Mouse (Mus musculus) neural tube, embryonic 15.5 days (tissue): ENCODE results near the gene Gstt4. TPM values are rescaled to one million over a fixed set of nuclear protein-coding genes. Genes with fewer than 3 reads are reported as not detected.

Source experiments
- ATAC-seq: fragments of 200-750 bp; cut with Nextera tagmentation; 2 replicates; pipeline ENCODE4 v1.8.0; 2017; ENCODE audit warnings: mild to moderate bottlenecking, moderate TSS enrichment, moderate library complexity; ENCODE audit not compliant: low FRiP score
- H3K27ac ChIP-seq: fragments of 300-500 bp; sonication (generic); replicated peaks from 2 replicates; pipeline ENCODE4 v1.5.1; 2015; ENCODE audit warnings: mild to moderate bottlenecking, inconsistent platforms
- H3K27me3 ChIP-seq: fragments of 300-500 bp; sonication (generic); replicated peaks from 2 replicates; pipeline ENCODE4 v1.6.1; 2015; ENCODE audit warnings: inconsistent platforms
- H3K36me3 ChIP-seq: fragments of 300-500 bp; sonication (generic); 2 replicates; pipeline ENCODE4 v1.6.1; 2015; ENCODE audit warnings: inconsistent platforms
- H3K4me1 ChIP-seq: fragments of 300-500 bp; sonication (generic); 2 replicates; pipeline ENCODE4 v1.6.1; 2015; ENCODE audit warnings: inconsistent platforms
- H3K4me2 ChIP-seq: fragments of 300-500 bp; sonication (generic); 2 replicates; pipeline ENCODE4 v1.6.1; 2015; ENCODE audit warnings: inconsistent platforms, mild to moderate bottlenecking, moderate library complexity
- H3K4me3 ChIP-seq: fragments of 300-500 bp; sonication (generic); replicated peaks from 2 replicates; pipeline ENCODE4 v1.5.1; 2015; ENCODE audit warnings: mild to moderate bottlenecking, inconsistent platforms
- H3K9ac ChIP-seq: fragments of 300-500 bp; sonication (generic); replicated peaks from 2 replicates; pipeline ENCODE4 v1.6.1; 2015; ENCODE audit warnings: mild to moderate bottlenecking, inconsistent platforms
- H3K9me3 ChIP-seq: fragments of 300-500 bp; sonication (generic); replicated peaks from 2 replicates; pipeline ENCODE4 v1.6.1; 2016; ENCODE audit warnings: inconsistent platforms
- WGBS: fragments of 180-500 bp; shearing (Covaris S2); methylation state at CpG from one replicate; pipeline ENCODE4 v1.1.7; 2015; ENCODE audit warnings: mixed read lengths; 5-methylcytosine and 5-hydroxymethylcytosine counted together
- polyA plus RNA-seq: library from polyadenylated mRNA; unstranded; fragments of >200 nt; fragmentation: Nextera tagmentation; extraction: Ambion mirVana; gene quantifications from 2 replicates; pipeline ENCODE4 v1.2.1, GENCODE M21; 2015

The Gstt4 gene
- polyA plus RNA-seq, 1 experiment from 2014 or later, result not detected

- Histone ChIP-seq H3K9me3 (no peaks in the 10 kb centered on the region), H3K4me3 (peak overlapping the region; percentile 32), H3K36me3 (no peaks in the 10 kb centered on the region), H3K27me3 (peaks cover 18% of the 10 kb centered on the region; the same call in 1 of the 2 replicates), H3K9ac (0 out of 2 replicates have a peak overlapping the region, but pooled peaks have one; percentile 5), H3K27ac (no peak overlapping the region), H3K4me2 (peak overlapping the region; percentile 70), H3K4me1 (peaks cover 43% of the 10 kb centered on the region)
- 5% methylated on average over 10 of the region's 10 CpGs for WGBS
- no peak for ATAC-seq
Measured at GRCm38 (mm10) chr10:75835307-75835706, 13.0 kb upstream of the Gstt4 start.

- H3K9ac ChIP-seq, result peak overlapping the region; percentile 34; the same call in 1 of the 2 replicates
- WGBS, result 15% methylated on average over 9 of the region's 9 CpGs
- peak overlapping the region; percentile 70 for H3K4me2 ChIP-seq
- H3K9me3 ChIP-seq, result no peaks in the 10 kb centered on the region
- peak overlapping the region; percentile 41 for H3K4me3 ChIP-seq
- no peak overlapping the region for H3K27ac ChIP-seq
- H3K36me3 ChIP-seq, result no peaks in the 10 kb centered on the region
- peaks cover 43% of the 10 kb centered on the region for H3K4me1 ChIP-seq
- peaks cover 18% of the 10 kb centered on the region; the same call in 1 of the 2 replicates for H3K27me3 ChIP-seq
- ATAC-seq, result no peak
Measured at GRCm38 (mm10) chr10:75834721-75835120, 12.4 kb upstream of the Gstt4 start.

- H3K4me1 ChIP-seq, result peaks cover 43% of the 10 kb centered on the region
- H3K27ac ChIP-seq, result no peak overlapping the region
- H3K4me3 ChIP-seq, result peak overlapping the region; percentile 41
- H3K9me3 ChIP-seq, result no peaks in the 10 kb centered on the region
- 5% methylated on average over 21 of the region's 21 CpGs for WGBS
- H3K36me3 ChIP-seq, result no peaks in the 10 kb centered on the region
- peak overlapping the region; percentile 70 for H3K4me2 ChIP-seq
- no peak for ATAC-seq
- peak overlapping the region; percentile 34 for H3K9ac ChIP-seq
- H3K27me3 ChIP-seq, result peaks cover 18% of the 10 kb centered on the region; the same call in 1 of the 2 replicates
Measured at GRCm38 (mm10) chr10:75834250-75834649, 11.9 kb upstream of the Gstt4 start.

- WGBS, result 24% methylated on average over 21 of the region's 21 CpGs
- Histone ChIP-seq H3K4me2 (peak overlapping the region; percentile 70), H3K9ac (peak overlapping the region; percentile 34; the same call in 1 of the 2 replicates), H3K27me3 (peaks cover 18% of the 10 kb centered on the region; the same call in 1 of the 2 replicates), H3K4me1 (peaks cover 43% of the 10 kb centered on the region), H3K9me3 (no peaks in the 10 kb centered on the region), H3K27ac (no peak overlapping the region), H3K4me3 (peak overlapping the region; percentile 41), H3K36me3 (no peaks in the 10 kb centered on the region)
- ATAC-seq, result no peak
Measured at GRCm38 (mm10) chr10:75833456-75834080, 11.2 kb upstream of the Gstt4 start.

- no peaks in the 10 kb centered on the region for H3K9me3 ChIP-seq
- ATAC-seq, result no peak
- H3K4me2 ChIP-seq, result no peak overlapping the region
- no peak overlapping the region for H3K9ac ChIP-seq
- H3K4me1 ChIP-seq, result peaks cover 35% of the 10 kb centered on the region
- no peak overlapping the region for H3K27ac ChIP-seq
- H3K36me3 ChIP-seq, result no peaks in the 10 kb centered on the region
- peaks cover 18% of the 10 kb centered on the region; the same call in 1 of the 2 replicates for H3K27me3 ChIP-seq
- H3K4me3 ChIP-seq, result no peak overlapping the region
- 73% methylated on average over 13 of the region's 13 CpGs for WGBS
Measured at GRCm38 (mm10) chr10:75832272-75832895, 10.0 kb upstream of the Gstt4 start.

GRCm38 (mm10) chr10:75830275-75830670 lies 7.9 kb upstream of the Gstt4 start:
- H3K9me3 ChIP-seq, result no peaks in the 10 kb centered on the region
- peaks cover 19% of the 10 kb centered on the region for H3K4me1 ChIP-seq
- no peak overlapping the region for H3K9ac ChIP-seq
- no peak for ATAC-seq
- H3K27ac ChIP-seq, result no peak overlapping the region
- H3K4me2 ChIP-seq, result no peak overlapping the region
- no peak overlapping the region for H3K4me3 ChIP-seq
- WGBS, result 96% methylated on average over 2 of the region's 2 CpGs
- H3K27me3 ChIP-seq, result peaks cover 18% of the 10 kb centered on the region; the same call in 1 of the 2 replicates
- H3K36me3 ChIP-seq, result no peaks in the 10 kb centered on the region

GRCm38 (mm10) chr10:75829529-75830274 lies 7.4 kb upstream of the Gstt4 start:
- Histone ChIP-seq H3K9me3 (no peaks in the 10 kb centered on the region), H3K4me2 (no peak overlapping the region), H3K9ac (no peak overlapping the region), H3K4me3 (no peak overlapping the region), H3K4me1 (peaks cover 14% of the 10 kb centered on the region), H3K27me3 (peaks cover 18% of the 10 kb centered on the region; the same call in 1 of the 2 replicates), H3K27ac (no peak overlapping the region), H3K36me3 (no peaks in the 10 kb centered on the region)
- 83% methylated on average over 2 of the region's 2 CpGs for whole genome bisulfite sequencing
- ATAC-seq, result no peak

- no peak overlapping the region for H3K4me3 ChIP-seq
- no peak overlapping the region; the same call in 1 of the 2 replicates for H3K27ac ChIP-seq
- H3K36me3 ChIP-seq, result no peaks in the 10 kb centered on the region
- H3K4me2 ChIP-seq, result no peak overlapping the region
- H3K9ac ChIP-seq, result no peak overlapping the region
- H3K27me3 ChIP-seq, result peaks cover 9% of the 10 kb centered on the region; the same call in 1 of the 2 replicates
- ATAC-seq, result peak; percentile 61; the same call in 1 of the 2 replicates
- H3K9me3 ChIP-seq, result no peaks in the 10 kb centered on the region
- peaks cover 3% of the 10 kb centered on the region; the same call in 1 of the 2 replicates for H3K4me1 ChIP-seq
Measured at GRCm38 (mm10) chr10:75828500-75828931, 6.2 kb upstream of the Gstt4 start.

GRCm38 (mm10) chr10:75827668-75828360 lies 5.5 kb upstream of the Gstt4 start:
- no peak for ATAC-seq
- WGBS, result 90% methylated on average over 4 of the region's 4 CpGs
- no peak overlapping the region for H3K9ac ChIP-seq
- H3K4me2 ChIP-seq, result no peak overlapping the region
- 0 out of 2 replicates have a peak, but pooled peaks cover 3% of the 10 kb centered on the region for H3K4me1 ChIP-seq
- no peak overlapping the region; the same call in 1 of the 2 replicates for H3K27ac ChIP-seq
- no peaks in the 10 kb centered on the region for H3K9me3 ChIP-seq
- H3K36me3 ChIP-seq, result no peaks in the 10 kb centered on the region
- H3K27me3 ChIP-seq, result 0 out of 2 replicates have a peak, but pooled peaks cover 4% of the 10 kb centered on the region
- no peak overlapping the region for H3K4me3 ChIP-seq

GRCm38 (mm10) chr10:75824530-75824929 lies 2.2 kb upstream of the Gstt4 start:
- WGBS, result 86% methylated on average over 4 of the region's 4 CpGs
- Histone ChIP-seq H3K9me3 (no peaks in the 10 kb centered on the region), H3K36me3 (no peaks in the 10 kb centered on the region), H3K4me1 (0 out of 2 replicates have a peak, but pooled peaks cover 3% of the 10 kb centered on the region), H3K27me3 (no peaks in the 10 kb centered on the region), H3K27ac (no peak overlapping the region), H3K9ac (no peak overlapping the region), H3K4me3 (no peak overlapping the region), H3K4me2 (no peak overlapping the region)
- ATAC-seq, result no peak

- 97% methylated on average over 1 of the region's 1 CpGs for WGBS
- Histone ChIP-seq H3K9me3 (no peaks in the 10 kb centered on the region), H3K4me1 (0 out of 2 replicates have a peak, but pooled peaks cover 3% of the 10 kb centered on the region)
Measured at GRCm38 (mm10) chr10:75823782-75824181, 1.4 kb upstream of the Gstt4 start.

More at GRCm38 (mm10) chr10:75823782-75824181, 1.4 kb upstream of the Gstt4 start:
- Histone ChIP-seq H3K27me3 (no peaks in the 10 kb centered on the region), H3K4me2 (no peak overlapping the region), H3K9ac (no peak overlapping the region), H3K4me3 (no peak overlapping the region), H3K27ac (no peak overlapping the region), H3K36me3 (no peaks in the 10 kb centered on the region)
- ATAC-seq, result no peak
